Mouse (Mus musculus) CH12.LX (cell line): ENCODE measurements around the gene H1f0. TPM values are rescaled to one million over a fixed set of nuclear protein-coding genes. Genes with fewer than 3 reads are reported as not detected.
A peak's percentile ranks its signal among the peaks of the same experiment; 100 is the strongest.

Experiments
- DNase-seq: peaks from one replicate; pipeline ENCODE4 v3.0.0-alpha.2; 2013; ENCODE audit errors: extremely low read depth
- H3K27ac ChIP-seq: 2 replicates; pipeline ENCODE4 v1.5.1; 2012; ENCODE audit warnings: low read depth, mild to moderate bottlenecking, control low read depth, moderate library complexity; ENCODE audit not compliant: insufficient read depth
- H3K27me3 ChIP-seq: replicated peaks from 2 replicates; pipeline ENCODE3; 2012; ENCODE audit warnings: inconsistent platforms
- H3K36me3 ChIP-seq, 2 experiments: replicated peaks in 1 of 2; 2 replicates each; pipeline versions ENCODE3 to v1.6.1; 2012; ENCODE audit warnings: inconsistent platforms in 1 of 2, low read length in 1 of 2, mild to moderate bottlenecking in 1 of 2, mixed read lengths in 1 of 2, moderate library complexity in 1 of 2; ENCODE audit not compliant: control insufficient read depth in 1 of 2, insufficient read depth in 1 of 2
- H3K4me1 ChIP-seq, 2 experiments: 2 replicates each; pipeline ENCODE4 v1.6.1; 2012; ENCODE audit warnings: inconsistent platforms in 1 of 2, moderate library complexity in 1 of 2; ENCODE audit not compliant: insufficient read depth in 2 of 2, control insufficient read depth in 1 of 2
- H3K4me2 ChIP-seq: 2 replicates; pipeline ENCODE4 v1.6.1; 2012; ENCODE audit warnings: low read depth, mild to moderate bottlenecking, control low read depth; ENCODE audit not compliant: poor library complexity, insufficient read depth, severe bottlenecking
- H3K4me3 ChIP-seq, 3 experiments: fragments of 150-350 bp in 1 of 3; sonication (generic) in 1 of 3; replicated peaks in 1 of 3; 2 replicates each; pipeline versions ENCODE3 to v1.5.1; 2011 to 2012; ENCODE audit warnings: low read depth in 2 of 3, low read length in 2 of 3, mild to moderate bottlenecking in 2 of 3, moderate library complexity in 2 of 3, control low read depth in 1 of 3, improper control_type of control experiment in 1 of 3, inconsistent platforms in 1 of 3, mixed read lengths in 1 of 3; ENCODE audit not compliant: poor library complexity in 1 of 3
- H3K79me2 ChIP-seq: replicated peaks from 2 replicates; pipeline ENCODE4 v1.6.1; 2012; ENCODE audit warnings: mild to moderate bottlenecking, moderate library complexity; ENCODE audit not compliant: control insufficient read depth, poor library complexity, insufficient read depth, severe bottlenecking; ENCODE audit errors: extremely low read depth
- H3K9ac ChIP-seq: 2 replicates; pipeline ENCODE4 v1.6.1; 2012; ENCODE audit warnings: low read depth, mild to moderate bottlenecking, control low read depth, moderate library complexity; ENCODE audit not compliant: insufficient read depth
- H3K9me3 ChIP-seq: replicated peaks from 2 replicates; pipeline ENCODE3; 2012; ENCODE audit warnings: low read length, inconsistent platforms, mixed read lengths
- BHLHE40 ChIP-seq: IDR thresholded peaks from 2 replicates; pipeline ENCODE4 v1.6.1; 2011; ENCODE audit warnings: mild to moderate bottlenecking, low read depth, low read length, improper control_type of control experiment
- CHD2 ChIP-seq: IDR thresholded peaks from 2 replicates; pipeline ENCODE4 v1.6.1; 2011; ENCODE audit warnings: low read length, improper control_type of control experiment
- CTCF ChIP-seq, 2 experiments: IDR thresholded peaks in 1 of 2; conservative IDR thresholded peaks in 1 of 2; 2 replicates each; pipeline ENCODE4 v1.5.1; 2011 to 2012; ENCODE audit warnings: low read depth in 2 of 2, low read length in 2 of 2, improper control_type of control experiment in 1 of 2, inconsistent platforms in 1 of 2, mild to moderate bottlenecking in 1 of 2, moderate library complexity in 1 of 2
- E2F4 ChIP-seq: IDR thresholded peaks from 2 replicates; pipeline ENCODE4 v1.6.1; 2011; ENCODE audit warnings: low read depth, low read length, improper control_type of control experiment; ENCODE audit not compliant: insufficient replicate concordance
- ELF1 ChIP-seq: IDR thresholded peaks from 2 replicates; pipeline ENCODE4 v1.6.1; 2014; ENCODE audit warnings: low read depth, mild to moderate bottlenecking, inconsistent platforms, low read length, improper control_type of control experiment
- ETS1 ChIP-seq: conservative IDR thresholded peaks from 2 replicates; pipeline ENCODE4 v1.6.1; 2012; ENCODE audit warnings: low read depth, mild to moderate bottlenecking, inconsistent platforms, low read length, improper control_type of control experiment, moderate library complexity
- GABPA ChIP-seq: IDR thresholded peaks from 2 replicates; pipeline ENCODE4 v1.6.1; 2012; ENCODE audit warnings: low read depth, low read length, improper control_type of control experiment, inconsistent platforms; ENCODE audit not compliant: insufficient replicate concordance
- MAX ChIP-seq: IDR thresholded peaks from 2 replicates; pipeline ENCODE4 v1.6.1; 2011; ENCODE audit warnings: low read length, improper control_type of control experiment
- MYC ChIP-seq: IDR thresholded peaks from 2 replicates; pipeline ENCODE4 v1.6.1; 2011; ENCODE audit warnings: low read depth, mild to moderate bottlenecking, improper control_type of control experiment, low read length
- PAX5 ChIP-seq: IDR thresholded peaks from 2 replicates; pipeline ENCODE4 v1.6.1; 2012; ENCODE audit warnings: low read length, inconsistent platforms, mixed read lengths
- POLR2A ChIP-seq: IDR thresholded peaks from 2 replicates; pipeline ENCODE4 v1.6.1; 2011; ENCODE audit warnings: low read depth, mild to moderate bottlenecking, improper control_type of control experiment, low read length
- POLR2AphosphoS2 ChIP-seq: IDR thresholded peaks from 2 replicates; pipeline ENCODE4 v1.6.1; 2011; ENCODE audit warnings: low read depth, low read length, improper control_type of control experiment
- RAD21 ChIP-seq: IDR thresholded peaks from 2 replicates; pipeline ENCODE4 v1.6.1; 2011; ENCODE audit warnings: low read depth, mild to moderate bottlenecking, low read length, improper control_type of control experiment, moderate library complexity
- RCOR1 ChIP-seq: conservative IDR thresholded peaks from 2 replicates; pipeline ENCODE4 v1.6.1; 2012; ENCODE audit warnings: low read depth, mild to moderate bottlenecking, inconsistent platforms, low read length, improper control_type of control experiment
- TCF12 ChIP-seq: IDR thresholded peaks from 2 replicates; pipeline ENCODE4 v1.6.1; 2014; ENCODE audit warnings: low read depth, mild to moderate bottlenecking, inconsistent platforms, low read length, improper control_type of control experiment
- UBTF ChIP-seq: IDR thresholded peaks from 2 replicates; pipeline ENCODE4 v1.6.1; 2012; ENCODE audit warnings: low read depth, mild to moderate bottlenecking, inconsistent platforms, low read length, improper control_type of control experiment, moderate library complexity
- USF2 ChIP-seq: conservative IDR thresholded peaks from 2 replicates; pipeline ENCODE4 v1.6.1; 2011; ENCODE audit warnings: low read depth, low read length, improper control_type of control experiment
- ZMIZ1 ChIP-seq: IDR thresholded peaks from 2 replicates; pipeline ENCODE4 v1.6.1; 2012; ENCODE audit warnings: low read depth, mild to moderate bottlenecking, inconsistent platforms, low read length, improper control_type of control experiment
- dilution Hi-C: fragments of 300-500 bp; cut with MboI; formaldehyde crosslinking; loops from 2 replicates; pipeline ENCODE4 v1.14.3; 2020; ENCODE audit warnings: low sequenced_read_pairs; ENCODE audit not compliant: extremely low pct_unique_long_range_greater_than_20kb, extremely low pct_ligation_motif_present
- in situ Hi-C: fragments of 300-500 bp; cut with MboI; formaldehyde crosslinking; loops from 3 replicates; pipeline ENCODE4 v1.14.3; 2019; ENCODE audit warnings: low sequenced_read_pairs, low pct_ligation_motif_present, low pct_unique_long_range_greater_than_20kb, mixed read lengths
- polyA plus RNA-seq: library from polyadenylated mRNA; unstranded; fragments of >175 nt; gene quantifications from 2 replicates; pipeline ENCODE4 v1.2.1, GENCODE M21; 2012; ENCODE audit warnings: low read depth; ENCODE audit not compliant: insufficient read length
- total RNA-seq, 2 experiments: library from RNA; depleted of rRNA; stranded (reverse); fragments of 300-350 nt in 1 of 2; fragments of >200 nt in 1 of 2; gene quantifications; 2 replicates each; pipeline ENCODE4 v1.2.3; 2012 to 2014

The H1f0 gene
- total and polyA plus RNA-seq, 3 experiments = 11.9 to 100 (median 15.9) TPM

DNA sequence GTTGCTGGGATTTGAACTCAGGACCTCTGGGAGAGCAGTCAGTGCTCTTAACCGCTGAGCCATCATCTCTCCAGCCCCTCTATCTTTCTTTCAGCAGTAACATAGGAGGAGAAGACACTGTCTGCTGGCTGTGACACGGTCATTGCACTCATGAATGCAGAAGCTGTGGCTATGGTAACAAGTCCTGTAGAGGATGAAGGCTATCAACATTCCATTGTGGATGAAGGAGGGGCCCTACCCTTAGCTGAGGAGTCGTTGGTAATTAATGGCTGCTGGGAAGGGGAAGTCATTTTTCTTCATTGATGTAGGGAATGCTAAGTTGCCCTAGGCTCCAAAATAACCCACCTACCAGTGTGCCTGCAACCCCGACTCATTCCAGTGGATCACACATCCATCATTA is 10.1 kb upstream of the H1f0 start:
- Histone ChIP-seq H3K4me1 (no peaks in the 10 kb centered on the region), H3K27ac (no peak overlapping the region), H3K4me3 (no peak overlapping the region), H3K4me2 (no peak overlapping the region), H3K9ac (no peak overlapping the region), H3K36me3 (no peaks in the 10 kb centered on the region), H3K9me3 (no peaks in the 10 kb centered on the region), H3K79me2 (no peaks in the 10 kb centered on the region), H3K27me3 (peaks cover 33% of the 10 kb centered on the region)
- no peak for DNase-seq
- in situ Hi-C loops = no loop called here
- TF ChIP-seq MAX (no peak), CHD2 (no peak), GABPA (no peak), ZMIZ1 (no peak), PAX5 (no peak), ELF1 (no peak), UBTF (no peak), BHLHE40 (no peak), USF2 (no peak), ETS1 (no peak), POLR2A (no peak), E2F4 (no peak), TCF12 (no peak), RCOR1 (no peak), MYC (no peak), POLR2AphosphoS2 (no peak)
- dilution Hi-C loops = no loop called here

GRCm38 (mm10) chr15:79018886-79019285 is 9.4 kb upstream of the H1f0 start:
- Histone ChIP-seq H3K4me2 (no peak overlapping the region), H3K4me1 (no peaks in the 10 kb centered on the region), H3K36me3 (no peaks in the 10 kb centered on the region), H3K9me3 (no peaks in the 10 kb centered on the region), H3K27me3 (peaks cover 39% of the 10 kb centered on the region), H3K9ac (no peak overlapping the region), H3K27ac (no peak overlapping the region), H3K4me3 (no peak overlapping the region), H3K79me2 (no peaks in the 10 kb centered on the region)
- dilution Hi-C loops = no loop called here
- in situ Hi-C loops = no loop called here
- DNase-seq = no peak
- TF ChIP-seq RAD21 (peak; percentile 35), CTCF (conservative IDR thresholded peaks at IDR 0.05 in 1 of 2, IDR thresholded peaks at IDR 0.05 in 1 of 2; ENCODE audit: low read depth in 2 of 2, low read length in 2 of 2) (peak in 1 of 2 experiments; percentile 45; a peak in 2 of 4 replicates), POLR2A (no peak), USF2 (no peak)
